Mouse (Mus musculus): ENCODE results near the gene Lipn. TPM values are rescaled to one million over a fixed set of nuclear protein-coding genes. Genes with fewer than 3 reads are reported as not detected.

Gene Lipn
- polyA plus RNA-seq, 1 experiment from 2014 or later = not detected

DNA sequence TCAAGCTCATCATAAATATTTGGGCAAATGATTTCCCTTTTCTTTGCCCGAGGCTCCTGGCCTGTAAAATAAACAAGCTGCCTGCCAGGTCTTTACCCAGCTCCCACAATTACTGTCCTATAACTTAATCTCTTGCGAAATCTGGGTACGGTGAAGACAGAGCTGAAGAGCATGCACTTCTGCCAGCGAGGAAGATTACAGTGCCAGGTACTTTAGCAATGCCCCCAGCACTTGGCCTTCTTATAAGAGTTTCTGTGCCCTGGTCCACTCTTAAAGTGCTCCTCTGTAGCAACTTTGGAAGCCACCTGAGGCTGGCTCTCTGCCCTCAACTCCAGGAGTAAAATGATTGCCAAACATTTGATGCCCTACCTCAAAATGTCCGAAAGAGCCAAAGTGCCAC, 28.2 kb downstream of the Lipn start:
- no peak overlapping the region for H3K4me2 ChIP-seq
- no peaks in the 10 kb centered on the region for H3K36me3 ChIP-seq (replicated peaks)
- no peaks in the 10 kb centered on the region for H3K4me1 ChIP-seq
- no peak overlapping the region for H3K4me3 ChIP-seq (replicated peaks)
- WGBS = 82% methylated on average over 5 of the region's 5 CpGs
- H3K9me3 ChIP-seq = no peaks in the 10 kb centered on the region
- ATAC-seq (ENCODE audit: low FRiP score) = no peak
- H3K9ac ChIP-seq = no peak overlapping the region
- no peaks in the 10 kb centered on the region for H3K27me3 ChIP-seq
- no peak overlapping the region for H3K27ac ChIP-seq

GRCm38 (mm10) chr19:34096228-34096627, 29.1 kb downstream of the Lipn start:
- Histone ChIP-seq H3K27me3 (no peaks in the 10 kb centered on the region), H3K4me2 (no peak overlapping the region), H3K4me3 (replicated peaks) (no peak overlapping the region), H3K36me3 (replicated peaks) (no peaks in the 10 kb centered on the region), H3K9ac (no peak overlapping the region), H3K4me1 (no peaks in the 10 kb centered on the region), H3K9me3 (no peaks in the 10 kb centered on the region), H3K27ac (no peak overlapping the region)
- ATAC-seq (ENCODE audit: low FRiP score) = no peak
- WGBS = 85% methylated on average over 1 of the region's 1 CpGs

- ATAC-seq (ENCODE audit: low FRiP score) = no peak
- H3K9me3 ChIP-seq = no peaks in the 10 kb centered on the region
- no peak within 1 kb of the TSS for H3K4me3 ChIP-seq (replicated peaks)
- no peak within 1 kb of the TSS for H3K4me2 ChIP-seq
- 88% methylated on average over 4 of the region's 4 CpGs for WGBS
- H3K27me3 ChIP-seq = no peaks in the 10 kb centered on the region
- H3K36me3 ChIP-seq (replicated peaks) = no peaks in the 10 kb centered on the region
- H3K4me1 ChIP-seq = no peaks in the 10 kb centered on the region
- H3K27ac ChIP-seq = no peak within 1 kb of the TSS
- no peak within 1 kb of the TSS for H3K9ac ChIP-seq
Observed at GRCm38 (mm10) chr19:34100633-34101032, 33.5 kb downstream of the Lipn start, which contains the start of gene Lipm. Gene Lipm, plus strand, starts transcription at chr19:34100933.

- WGBS = 92% methylated on average over 7 of the region's 7 CpGs
- H3K9ac ChIP-seq = no peak overlapping the region
- H3K36me3 ChIP-seq (replicated peaks) = no peaks in the 10 kb centered on the region
- no peaks in the 10 kb centered on the region for H3K4me1 ChIP-seq
- H3K4me3 ChIP-seq (replicated peaks) = no peak overlapping the region
- no peak for ATAC-seq (ENCODE audit: low FRiP score)
- H3K27me3 ChIP-seq = no peaks in the 10 kb centered on the region
- no peaks in the 10 kb centered on the region for H3K9me3 ChIP-seq
- no peak overlapping the region for H3K27ac ChIP-seq
- no peak overlapping the region for H3K4me2 ChIP-seq
Observed at GRCm38 (mm10) chr19:34101888-34102287, 34.7 kb downstream of the Lipn start.

- no peaks in the 10 kb centered on the region for H3K27me3 ChIP-seq
- no peak overlapping the region for H3K4me2 ChIP-seq
- H3K27ac ChIP-seq = no peak overlapping the region
- no peak overlapping the region for H3K4me3 ChIP-seq (replicated peaks)
- no peaks in the 10 kb centered on the region for H3K4me1 ChIP-seq
- H3K9ac ChIP-seq = no peak overlapping the region
- no peaks in the 10 kb centered on the region for H3K9me3 ChIP-seq
- H3K36me3 ChIP-seq (replicated peaks) = no peaks in the 10 kb centered on the region
- WGBS = 93% methylated on average over 3 of the region's 3 CpGs
- ATAC-seq (ENCODE audit: low FRiP score) = no peak
Observed at GRCm38 (mm10) chr19:34104841-34105240, 37.7 kb downstream of the Lipn start.

DNA sequence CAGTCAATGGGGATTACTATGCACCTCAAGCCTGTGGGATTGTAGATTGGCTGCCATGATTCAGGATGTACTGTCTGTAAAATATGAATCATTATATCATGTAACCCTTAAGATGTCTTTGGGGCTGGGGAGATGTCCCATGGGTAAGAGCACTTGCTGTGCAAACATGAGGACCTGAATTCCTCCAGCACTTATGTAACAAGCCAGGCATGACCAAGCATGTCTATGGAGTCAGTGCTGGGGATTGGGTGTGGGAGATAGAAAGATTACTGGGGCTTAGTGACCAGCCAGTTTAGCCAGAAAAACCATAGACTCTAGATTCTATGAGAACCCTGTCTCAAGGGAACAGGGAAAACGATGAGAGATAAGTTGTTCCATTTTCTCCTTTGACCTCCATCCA, 51.9 kb downstream of the Lipn start:
- Histone ChIP-seq H3K27me3 (no peaks in the 10 kb centered on the region), H3K27ac (no peak overlapping the region), H3K4me3 (replicated peaks) (no peak overlapping the region), H3K9ac (no peak overlapping the region), H3K4me1 (no peaks in the 10 kb centered on the region), H3K9me3 (no peaks in the 10 kb centered on the region), H3K36me3 (replicated peaks) (no peaks in the 10 kb centered on the region), H3K4me2 (no peak overlapping the region)
- 89% methylated on average over 1 of the region's 1 CpGs for WGBS
- no peak for ATAC-seq (ENCODE audit: low FRiP score)

DNA sequence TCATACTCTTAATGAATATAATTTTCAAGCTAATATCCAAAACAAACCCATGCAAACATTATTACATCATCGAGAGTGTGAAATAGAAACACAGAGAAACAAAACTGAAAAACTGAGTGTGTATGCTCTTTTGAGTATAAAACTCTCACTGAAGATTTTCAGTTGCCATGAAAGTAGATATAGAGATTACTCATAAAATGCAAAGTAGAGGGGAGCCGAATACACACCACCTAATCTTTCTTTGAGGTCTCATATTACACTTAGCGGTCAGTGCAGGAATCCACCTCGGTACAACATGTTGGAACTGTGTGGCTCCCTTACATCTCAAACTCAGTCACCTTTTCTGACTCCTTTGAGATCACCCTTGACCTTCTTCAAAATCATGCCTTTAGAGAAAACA, 52.5 kb downstream of the Lipn start:
- no peaks in the 10 kb centered on the region for H3K27me3 ChIP-seq
- H3K9ac ChIP-seq = no peak overlapping the region
- no peaks in the 10 kb centered on the region for H3K9me3 ChIP-seq
- no peak overlapping the region for H3K27ac ChIP-seq
- H3K36me3 ChIP-seq (replicated peaks) = no peaks in the 10 kb centered on the region
- H3K4me1 ChIP-seq = no peaks in the 10 kb centered on the region
- H3K4me3 ChIP-seq (replicated peaks) = no peak overlapping the region
- no peak for ATAC-seq (ENCODE audit: low FRiP score)
- H3K4me2 ChIP-seq = no peak overlapping the region
- 86% methylated on average over 4 of the region's 4 CpGs for WGBS

DNA sequence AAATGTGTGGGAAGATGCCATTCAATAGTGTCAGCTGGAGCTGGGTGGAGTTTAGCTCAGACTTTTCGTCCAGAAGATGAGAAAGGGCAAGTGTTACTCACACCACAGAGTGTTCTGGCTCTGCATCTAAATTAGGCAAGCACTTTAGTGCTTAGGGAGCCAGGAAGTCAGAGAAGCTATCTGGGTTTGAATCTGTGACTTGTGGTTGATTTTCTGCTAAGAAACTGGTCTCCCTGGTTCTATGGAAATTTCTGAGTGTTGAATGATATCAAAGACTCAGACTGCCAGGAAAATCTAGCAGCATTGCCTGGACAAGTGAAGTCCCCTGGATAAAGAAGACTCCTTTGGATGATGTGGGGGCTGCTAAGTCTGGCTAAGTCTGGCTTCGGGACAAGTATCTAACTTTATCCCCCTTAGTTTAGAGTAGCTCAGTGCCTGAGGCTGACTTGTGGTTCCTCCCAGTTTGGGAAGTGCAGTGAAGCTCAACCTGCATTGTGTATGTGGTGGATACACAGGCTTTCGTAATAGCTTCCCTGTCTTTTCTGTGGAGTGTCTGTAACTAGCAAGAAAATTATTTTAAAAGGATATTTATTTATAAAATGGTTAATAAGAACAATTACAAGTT, 53.1 kb downstream of the Lipn start:
- no peak overlapping the region for H3K9ac ChIP-seq
- no peak for ATAC-seq (ENCODE audit: low FRiP score)
- no peak overlapping the region for H3K27ac ChIP-seq

More for the DNA sequence above, 53.1 kb downstream of the Lipn start:
- Histone ChIP-seq H3K27me3 (no peaks in the 10 kb centered on the region), H3K4me2 (no peak overlapping the region), H3K4me3 (replicated peaks) (no peak overlapping the region), H3K9me3 (no peaks in the 10 kb centered on the region), H3K36me3 (replicated peaks) (no peaks in the 10 kb centered on the region), H3K4me1 (no peaks in the 10 kb centered on the region)
- WGBS = 68% methylated on average over 3 of the region's 3 CpGs

Small RNA genes within 50 kb of the gene (microRNA-seq; reads per million reads assigned to microRNA genes)
- not detected for gene Gm23334

Other genes with a start within 250 kb of the Lipn start
- not detected in 2 replicates for gene Lipf, start 106.2 kb upstream of the Lipn start, polyA plus RNA-seq (2016; fragmentation: Nextera tagmentation; extraction: Ambion mirVana)
- not detected in 2 replicates for gene Lipk, start 59.1 kb upstream of the Lipn start, polyA plus RNA-seq (2016; fragmentation: Nextera tagmentation; extraction: Ambion mirVana)
- 0.12 TPM in 1 of 2 replicates, not detected in the other for gene Lipm, start 33.6 kb downstream of the Lipn start, polyA plus RNA-seq (2016; fragmentation: Nextera tagmentation; extraction: Ambion mirVana)
- gene Ankrd22, start 98.7 kb downstream of the Lipn start, polyA plus RNA-seq (2016; fragmentation: Nextera tagmentation; extraction: Ambion mirVana) = not detected in 2 replicates
- 2.5 and 3.2 TPM in 2 replicates for gene Stambpl1, start 124.9 kb downstream of the Lipn start, polyA plus RNA-seq (2016; fragmentation: Nextera tagmentation; extraction: Ambion mirVana)
- gene Acta2, start 188.2 kb downstream of the Lipn start, polyA plus RNA-seq (2016; fragmentation: Nextera tagmentation; extraction: Ambion mirVana) = 22.7 and 43.7 TPM in 2 replicates
- 0.32 and 0.55 TPM in 2 replicates for gene Fas, start 223.3 kb downstream of the Lipn start, polyA plus RNA-seq (2016; fragmentation: Nextera tagmentation; extraction: Ambion mirVana)